Mouse (Mus musculus) bone marrow, adult 2 months (tissue): ENCODE measurements at regions not wholly inside any gene's neighbourhood (a gene's known extent, or its start where the extent isn't known, plus 50 kb on each side); places are given as distances from the start of the nearest gene placed in this dataset.

Experiments
- H3K27ac ChIP-seq: fragments of 200-500 bp; 2 replicates; pipeline ENCODE4 v1.5.1; 2012; ENCODE audit warnings: low read depth, mild to moderate bottlenecking, control low read depth, inconsistent platforms, low read length; ENCODE audit not compliant: control insufficient read depth, poor library complexity, insufficient read depth
- H3K4me1 ChIP-seq: fragments of 200-500 bp; 2 replicates; pipeline ENCODE4 v1.6.1; 2011; ENCODE audit warnings: low read length; ENCODE audit not compliant: control insufficient read depth, insufficient read depth
- H3K4me3 ChIP-seq: fragments of 200-500 bp; replicated peaks from 2 replicates; pipeline ENCODE3; 2011; ENCODE audit warnings: mild to moderate bottlenecking, low read depth, low read length, control low read depth; ENCODE audit not compliant: control insufficient read depth
- CTCF ChIP-seq: fragments of 200-500 bp; IDR thresholded peaks from 2 replicates; pipeline ENCODE4 v1.5.1; 2011; ENCODE audit warnings: low read length, control low read depth; ENCODE audit not compliant: control insufficient read depth, insufficient read depth
- POLR2A ChIP-seq: fragments of 200-500 bp; IDR thresholded peaks from 2 replicates; pipeline ENCODE4 v1.6.1; 2011; ENCODE audit warnings: low read depth, mild to moderate bottlenecking, control low read depth, low read length, borderline replicate concordance; ENCODE audit not compliant: control insufficient read depth
- WGBS: fragments of 180-500 bp; shearing (Covaris S2); methylation state at CpG from one replicate; pipeline ENCODE4 v1.1.7; 2018; 5-methylcytosine and 5-hydroxymethylcytosine counted together

- no peak for TF ChIP-seq POLR2A
- no peak for TF ChIP-seq CTCF
- 73% methylated on average over 4 of the region's 4 CpGs for WGBS
- no peaks in the 10 kb centered on the region for H3K4me1 ChIP-seq
- H3K4me3 ChIP-seq = no peak overlapping the region
- H3K27ac ChIP-seq = no peak overlapping the region
Observed at GRCm38 (mm10) chr8:15500973-15501372, 455.1 kb upstream of the BB014433 start.

DNA sequence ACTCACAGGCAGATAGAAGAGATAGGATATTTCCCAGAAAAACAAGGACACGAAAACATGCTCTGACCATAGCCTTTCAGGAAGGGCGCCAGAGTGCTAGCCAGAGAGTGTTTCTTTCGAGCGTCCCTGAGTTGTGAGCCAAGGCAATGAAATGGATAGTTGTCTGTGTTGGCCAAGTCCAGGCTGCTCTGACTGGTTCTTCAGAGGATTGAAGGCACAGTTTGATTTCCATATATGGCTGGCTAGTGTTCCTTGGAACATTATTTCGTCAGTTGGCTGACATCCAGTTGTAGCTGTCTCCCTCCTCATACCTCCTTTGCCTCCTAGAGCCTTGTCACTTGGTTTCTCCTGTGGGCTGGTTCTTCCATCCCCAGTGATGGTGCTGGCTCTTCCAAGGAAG, 451.7 kb upstream of the BB014433 start:
- no peaks in the 10 kb centered on the region for H3K4me1 ChIP-seq
- TF ChIP-seq CTCF = no peak
- no peak for TF ChIP-seq POLR2A
- no peak overlapping the region for H3K27ac ChIP-seq

DNA sequence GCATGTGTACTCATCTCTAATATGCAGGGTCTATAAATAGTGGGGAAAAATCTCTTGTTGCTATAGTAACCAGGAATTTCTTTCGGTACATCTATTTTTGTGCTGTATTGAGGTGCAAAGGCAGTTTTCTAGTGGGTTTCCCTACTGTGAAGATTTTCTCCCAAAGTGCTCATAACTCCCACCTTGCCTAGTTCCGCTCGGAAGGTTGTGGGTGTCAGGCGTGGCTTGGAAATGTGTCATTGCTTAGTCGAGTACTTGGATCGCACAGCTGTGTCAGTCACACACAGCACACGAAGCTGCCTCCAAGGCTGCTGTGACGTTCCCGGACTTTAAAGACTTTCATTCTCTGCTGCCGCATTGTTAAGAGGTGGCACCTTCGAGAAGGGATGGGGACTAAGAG, 450.4 kb upstream of the BB014433 start:
- H3K27ac ChIP-seq = no peak overlapping the region
- no peaks in the 10 kb centered on the region for H3K4me1 ChIP-seq
- no peak overlapping the region for H3K4me3 ChIP-seq
- TF ChIP-seq CTCF = no peak
- WGBS = 75% methylated on average over 11 of the region's 11 CpGs

More for the DNA sequence above, 451.7 kb upstream of the BB014433 start:
- 79% methylated on average over 5 of the region's 5 CpGs for WGBS
- no peak overlapping the region for H3K4me3 ChIP-seq

- Histone ChIP-seq H3K4me3 (no peak overlapping the region), H3K27ac (no peak overlapping the region), H3K4me1 (no peaks in the 10 kb centered on the region)
- WGBS = 67% methylated on average over 4 of the region's 4 CpGs
- TF ChIP-seq POLR2A = no peak
- no peak for TF ChIP-seq CTCF
Observed at GRCm38 (mm10) chr8:15490774-15491173, 444.9 kb upstream of the BB014433 start.

- WGBS = 54% methylated on average over 5 of the region's 5 CpGs
- no peaks in the 10 kb centered on the region for H3K4me1 ChIP-seq
- no peak overlapping the region for H3K27ac ChIP-seq
- no peak overlapping the region for H3K4me3 ChIP-seq
- TF ChIP-seq CTCF (no peak), POLR2A (no peak)
Observed at GRCm38 (mm10) chr8:15487579-15487978, 441.7 kb upstream of the BB014433 start.

GRCm38 (mm10) chr8:15470561-15470960, 424.7 kb upstream of the BB014433 start:
- H3K4me1 ChIP-seq = no peaks in the 10 kb centered on the region
- H3K27ac ChIP-seq = no peak overlapping the region
- TF ChIP-seq CTCF (no peak), POLR2A (no peak)
- no peak overlapping the region for H3K4me3 ChIP-seq
- 63% methylated on average over 4 of the region's 4 CpGs for WGBS

GRCm38 (mm10) chr8:15468540-15469476, 422.9 kb upstream of the BB014433 start:
- WGBS = 51% methylated on average over 10 of the region's 10 CpGs
- no peak for TF ChIP-seq POLR2A
- TF ChIP-seq CTCF = no peak
- Histone ChIP-seq H3K4me1 (no peaks in the 10 kb centered on the region), H3K4me3 (no peak overlapping the region), H3K27ac (no peak overlapping the region)

- TF ChIP-seq CTCF = no peak
- TF ChIP-seq POLR2A = no peak
- 49% methylated on average over 5 of the region's 5 CpGs for WGBS
- H3K27ac ChIP-seq = no peak overlapping the region
- H3K4me1 ChIP-seq = no peaks in the 10 kb centered on the region
- no peak overlapping the region for H3K4me3 ChIP-seq
Observed at GRCm38 (mm10) chr8:15438546-15438945, 392.7 kb upstream of the BB014433 start.

DNA sequence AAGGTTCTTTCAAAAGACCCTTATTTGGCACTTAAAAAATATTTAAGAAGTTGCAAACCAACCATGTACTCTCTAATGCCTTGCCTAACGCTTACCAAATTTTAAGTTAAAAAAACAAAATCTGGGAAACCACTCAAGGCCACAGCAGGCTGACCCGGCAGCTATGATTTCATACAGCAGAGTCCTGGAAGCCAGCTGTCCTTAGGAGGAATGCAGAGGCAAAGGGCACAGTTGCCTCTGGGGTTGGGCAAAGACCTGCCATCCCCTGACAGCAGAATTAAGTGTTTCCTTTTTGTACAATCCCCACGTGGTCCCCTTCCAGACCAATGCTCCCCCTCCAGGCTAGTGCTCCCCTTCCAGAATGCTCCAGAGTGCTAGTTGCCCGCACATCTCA, 348.8 kb upstream of the BB014433 start:
- TF ChIP-seq CTCF (no peak), POLR2A (no peak)
- H3K27ac ChIP-seq = no peak overlapping the region
- WGBS = 56% methylated on average over 4 of the region's 4 CpGs
- no peaks in the 10 kb centered on the region for H3K4me1 ChIP-seq
- H3K4me3 ChIP-seq = no peak overlapping the region
